Mouse (Mus musculus) liver, postnatal 0 days (tissue): ENCODE measurements around the gene Brox. TPM values are rescaled to one million over a fixed set of nuclear protein-coding genes. Genes with fewer than 3 reads are reported as not detected.

Experiments used
- ATAC-seq: fragments of 200-750 bp; cut with Nextera tagmentation; 2 replicates; pipeline ENCODE4 v1.8.0; 2017; ENCODE audit warnings: mild to moderate bottlenecking, moderate library complexity
- DNase-seq: peaks from one replicate; pipeline ENCODE4 v3.0.0-alpha.2; 2016
- H3K27ac ChIP-seq: fragments of 300-500 bp; sonication (generic); 2 replicates; pipeline ENCODE4 v1.5.1; 2014; ENCODE audit warnings: antibody characterized with exemption, moderate library complexity, mild to moderate bottlenecking, low read depth
- H3K27me3 ChIP-seq: fragments of 300-500 bp; sonication (generic); 2 replicates; pipeline ENCODE4 v1.6.1; 2014; ENCODE audit warnings: low read length, control low read depth, mixed read lengths; ENCODE audit not compliant: insufficient read depth
- H3K36me3 ChIP-seq: fragments of 300-500 bp; sonication (generic); replicated peaks from 2 replicates; pipeline ENCODE4 v1.6.1; 2014; ENCODE audit warnings: mild to moderate bottlenecking, control low read depth, low read length, moderate library complexity, mixed read lengths; ENCODE audit not compliant: insufficient read depth
- H3K4me1 ChIP-seq: fragments of 300-500 bp; sonication (generic); 2 replicates; pipeline ENCODE4 v1.6.1; 2014; ENCODE audit warnings: antibody characterized with exemption, mild to moderate bottlenecking, control low read depth; ENCODE audit not compliant: insufficient read depth
- H3K4me2 ChIP-seq: fragments of 300-500 bp; sonication (generic); 2 replicates; pipeline ENCODE4 v1.6.1; 2014; ENCODE audit warnings: low read depth, mild to moderate bottlenecking, low read length, moderate library complexity, mixed read lengths
- H3K4me3 ChIP-seq: fragments of 300-500 bp; sonication (generic); 2 replicates; pipeline ENCODE4 v1.5.1; 2014; ENCODE audit warnings: low read depth, low read length
- H3K9ac ChIP-seq: fragments of 300-500 bp; sonication (generic); replicated peaks from 2 replicates; pipeline ENCODE4 v1.6.1; 2014; ENCODE audit warnings: mild to moderate bottlenecking, moderate library complexity
- H3K9me3 ChIP-seq: fragments of 300-500 bp; sonication (generic); 2 replicates; pipeline ENCODE4 v1.6.1; 2016; ENCODE audit warnings: mild to moderate bottlenecking, control low read depth, low read length, mixed read lengths
- CTCF ChIP-seq: sonication (generic); IDR thresholded peaks from 2 replicates; pipeline ENCODE4 v1.5.1; 2016; ENCODE audit warnings: antibody characterized with exemption, low read depth
- EP300 ChIP-seq: IDR thresholded peaks from 2 replicates; pipeline ENCODE4 v1.6.1; 2016; ENCODE audit warnings: antibody characterized with exemption, low read depth, mild to moderate bottlenecking
- WGBS: fragments of 180-500 bp; shearing (Covaris S2); extraction: QIAGEN DNeasy Blood & Tissue Kit; methylation state at CpG from one replicate; pipeline ENCODE4 v1.1.7; 2014; ENCODE audit not compliant: insufficient replicate concordance; 5-methylcytosine and 5-hydroxymethylcytosine counted together
- polyA plus RNA-seq: library from polyadenylated mRNA; unstranded; fragments of >200 nt; fragmentation: Nextera tagmentation; extraction: Ambion mirVana; gene quantifications from 2 replicates; pipeline ENCODE4 v1.2.1, GENCODE M21; 2015

Brox gene
- polyA plus RNA-seq, 1 experiment from 2014 or later: 17.1 TPM

- H3K9me3 ChIP-seq: no peaks in the 10 kb centered on the region
- 57% methylated on average over 13 of the region's 13 CpGs for WGBS
- TF ChIP-seq CTCF (no peak), EP300 (no peak)
- H3K27ac ChIP-seq: no peak overlapping the region
- no peaks in the 10 kb centered on the region for H3K27me3 ChIP-seq
- peak; percentile 38; the same call in 1 of the 2 replicates for ATAC-seq
- H3K4me3 ChIP-seq: no peak overlapping the region
- DNase-seq: peak; percentile 27
- no peak overlapping the region for H3K9ac ChIP-seq
- no peaks in the 10 kb centered on the region for H3K36me3 ChIP-seq
- no peak overlapping the region for H3K4me2 ChIP-seq
- peaks cover 9% of the 10 kb centered on the region for H3K4me1 ChIP-seq
These were observed 32.7 kb downstream of the Brox start for GRCm38 (mm10) chr1:183264145-183265008.

DNA sequence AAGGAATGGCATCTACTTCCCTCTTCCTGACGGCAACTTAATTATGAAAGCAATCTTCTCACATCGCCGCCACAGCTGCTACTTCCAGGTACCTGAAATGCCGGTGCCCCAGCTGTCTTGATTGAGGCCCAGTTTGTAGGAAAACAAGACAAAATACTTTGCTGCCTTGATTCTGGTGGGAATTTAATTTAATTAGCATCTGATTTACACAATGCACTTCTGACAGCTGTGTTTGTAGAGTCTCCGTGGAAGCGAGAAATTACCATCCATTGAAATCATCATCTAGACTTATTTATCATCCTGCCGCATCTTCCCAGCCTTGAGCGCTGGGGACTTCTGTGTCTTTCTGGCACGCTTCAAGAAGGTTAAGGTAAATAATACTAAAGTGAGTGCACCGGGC, 44.5 kb downstream of the Brox start:
- Histone ChIP-seq H3K4me3 (no peak overlapping the region), H3K4me1 (no peaks in the 10 kb centered on the region), H3K9ac (no peak overlapping the region), H3K9me3 (no peaks in the 10 kb centered on the region), H3K36me3 (no peaks in the 10 kb centered on the region), H3K27me3 (no peaks in the 10 kb centered on the region), H3K27ac (no peak overlapping the region), H3K4me2 (no peak overlapping the region)
- no peak for TF ChIP-seq CTCF
- TF ChIP-seq EP300: no peak
- no peak for ATAC-seq
- no peak for DNase-seq
- WGBS: 74% methylated on average over 10 of the region's 10 CpGs

DNA sequence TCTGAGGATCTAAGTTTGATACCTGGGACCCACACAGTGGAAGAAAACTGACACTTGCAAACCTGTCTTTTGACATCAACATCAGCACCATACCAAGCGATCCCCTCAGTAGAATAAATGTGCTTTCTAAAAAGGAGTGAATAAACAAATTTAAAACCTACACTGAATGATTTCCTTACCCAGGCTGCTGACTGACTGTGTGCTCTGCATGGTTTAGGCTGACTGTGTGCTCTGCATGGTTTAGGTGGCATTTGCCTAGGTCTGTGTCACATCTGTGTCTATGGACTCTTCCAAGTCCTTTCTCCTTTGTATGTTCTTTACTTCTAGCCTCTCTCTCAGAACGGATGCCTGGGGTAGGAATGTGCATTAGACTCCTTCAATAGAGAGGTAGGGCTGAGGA, 45.3 kb downstream of the Brox start:
- no peak for ATAC-seq
- no peak for DNase-seq
- Histone ChIP-seq H3K36me3 (no peaks in the 10 kb centered on the region), H3K9me3 (no peaks in the 10 kb centered on the region), H3K4me3 (no peak overlapping the region), H3K27ac (no peak overlapping the region), H3K9ac (no peak overlapping the region), H3K27me3 (no peaks in the 10 kb centered on the region), H3K4me1 (no peaks in the 10 kb centered on the region), H3K4me2 (no peak overlapping the region)
- 66% methylated on average over 2 of the region's 2 CpGs for WGBS
- TF ChIP-seq CTCF (no peak), EP300 (no peak)

- Histone ChIP-seq H3K9ac (no peak overlapping the region), H3K27ac (no peak overlapping the region), H3K4me1 (no peaks in the 10 kb centered on the region), H3K4me3 (no peak overlapping the region), H3K27me3 (no peaks in the 10 kb centered on the region), H3K4me2 (no peak overlapping the region), H3K9me3 (no peaks in the 10 kb centered on the region), H3K36me3 (no peaks in the 10 kb centered on the region)
- ATAC-seq (no peak), DNase-seq (no peak)
- TF ChIP-seq CTCF: no peak
- no peak for TF ChIP-seq EP300
- WGBS: 60% methylated on average over 4 of the region's 4 CpGs
These were observed 46.5 kb downstream of the Brox start for GRCm38 (mm10) chr1:183250612-183251011.

DNA sequence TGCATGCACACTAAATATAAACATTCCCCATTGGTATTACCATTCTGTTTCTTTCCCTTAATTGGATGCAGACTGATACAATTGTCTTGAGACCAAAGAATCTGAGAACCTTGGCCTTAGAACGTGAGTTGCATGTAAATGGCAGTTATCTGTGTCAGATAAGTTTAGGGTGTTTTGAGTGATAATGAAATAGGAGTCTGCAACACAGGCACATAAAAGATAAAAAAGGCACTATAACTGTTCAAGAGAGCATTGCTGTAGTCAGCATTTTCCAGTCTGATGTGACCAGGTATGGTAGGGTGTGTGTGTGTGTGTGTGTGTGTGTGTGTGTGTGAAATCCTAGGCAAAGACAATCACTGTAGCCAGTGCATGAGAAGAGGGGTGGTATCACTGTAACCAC, 48.9 kb downstream of the Brox start:
- no peak overlapping the region for H3K27ac ChIP-seq
- TF ChIP-seq EP300: peak; percentile 87
- TF ChIP-seq CTCF: no peak
- H3K9ac ChIP-seq: no peak overlapping the region
- WGBS: 36% methylated on average over 1 of the region's 1 CpGs
- H3K27me3 ChIP-seq: no peaks in the 10 kb centered on the region
- DNase-seq (no peak), ATAC-seq (no peak)
- H3K4me1 ChIP-seq: no peaks in the 10 kb centered on the region
- H3K4me2 ChIP-seq: no peak overlapping the region
- no peaks in the 10 kb centered on the region for H3K36me3 ChIP-seq
- no peaks in the 10 kb centered on the region for H3K9me3 ChIP-seq
- H3K4me3 ChIP-seq: no peak overlapping the region

GRCm38 (mm10) chr1:183243293-183243692, 53.8 kb downstream of the Brox start:
- no peak overlapping the region for H3K4me3 ChIP-seq
- H3K9me3 ChIP-seq: no peaks in the 10 kb centered on the region
- no peak overlapping the region for H3K27ac ChIP-seq
- no peaks in the 10 kb centered on the region for H3K36me3 ChIP-seq
- no peaks in the 10 kb centered on the region for H3K27me3 ChIP-seq
- TF ChIP-seq CTCF (peak; percentile 34), EP300 (no peak)
- DNase-seq (peak; percentile 21), ATAC-seq (no peak)
- WGBS: 58% methylated on average over 7 of the region's 7 CpGs
- H3K4me2 ChIP-seq: no peak overlapping the region
- no peaks in the 10 kb centered on the region for H3K4me1 ChIP-seq
- H3K9ac ChIP-seq: no peak overlapping the region
